In genomic region chr2:163636057-163636456, GRCm38 (mm10) we compare ENCODE assay signal across 26 mouse cellular contexts.
"Had no signal": no experiment of that assay in that cellular context is flagged by ENCODE, and none has a peak within 500 bp of the region (broad histone marks: within the 10 kb centered on the region; RNA-seq: fewer than 3 reads in every experiment).

No protein-coding gene starts in this region.

- DNase-seq: cerebellum, adult 9-10 months; cerebellum, adult 9-11 months; cerebellum, postnatal 10 days; cerebellum, postnatal 14 days; cerebellum, postnatal 25 days; cerebellum, postnatal 36 days; embryo, embryonic 11 days; forebrain, postnatal 0 days; gastrocnemius, adult 2 months; gastrocnemius, postnatal 10 days; gastrocnemius, postnatal 14 days; gastrocnemius, postnatal 25 days; gastrocnemius, postnatal 36 days; heart, adult 18-20 months; heart, adult 2 months had no signal

- H3K27ac ChIP-seq: embryonic facial prominence, embryonic 10.5 days; embryonic facial prominence, embryonic 12.5 days; embryonic facial prominence, embryonic 13.5 days; embryonic facial prominence, embryonic 15.5 days; forebrain, embryonic 10.5 days; forebrain, embryonic 12.5 days; forebrain, embryonic 13.5 days; forebrain, embryonic 15.5 days; gastrocnemius, adult 2 months; heart, adult 2 months had no signal

- H3K4me1 ChIP-seq: embryonic facial prominence, embryonic 12.5 days; embryonic facial prominence, embryonic 13.5 days; embryonic facial prominence, embryonic 15.5 days; forebrain, embryonic 10.5 days; forebrain, embryonic 13.5 days; forebrain, embryonic 15.5 days had no signal

- H3K9me3 ChIP-seq: embryonic facial prominence, embryonic 10.5 days; embryonic facial prominence, embryonic 12.5 days; embryonic facial prominence, embryonic 13.5 days; embryonic facial prominence, embryonic 15.5 days; forebrain, embryonic 10.5 days; forebrain, embryonic 12.5 days; forebrain, embryonic 13.5 days; forebrain, embryonic 15.5 days had no signal

- H3K9ac ChIP-seq: embryonic facial prominence, embryonic 12.5 days; embryonic facial prominence, embryonic 13.5 days; embryonic facial prominence, embryonic 15.5 days; forebrain, embryonic 12.5 days; forebrain, embryonic 13.5 days; forebrain, embryonic 15.5 days; forebrain, postnatal 0 days had no signal

- H3K27me3 ChIP-seq: embryonic facial prominence, embryonic 12.5 days; embryonic facial prominence, embryonic 13.5 days; embryonic facial prominence, embryonic 15.5 days; forebrain, embryonic 12.5 days; forebrain, embryonic 13.5 days; forebrain, embryonic 15.5 days had no signal

- H3K4me3 ChIP-seq: embryonic facial prominence, embryonic 10.5 days; embryonic facial prominence, embryonic 12.5 days; embryonic facial prominence, embryonic 13.5 days; embryonic facial prominence, embryonic 15.5 days; erythroblast, embryonic 14.5 days; forebrain, embryonic 10.5 days; forebrain, embryonic 12.5 days; forebrain, embryonic 13.5 days; forebrain, embryonic 15.5 days; heart, adult 2 months had no signal

- H3K4me2 ChIP-seq: embryonic facial prominence, embryonic 12.5 days; embryonic facial prominence, embryonic 13.5 days; embryonic facial prominence, embryonic 15.5 days; forebrain, embryonic 12.5 days; forebrain, embryonic 13.5 days; forebrain, embryonic 15.5 days had no signal

- ATAC-seq: forebrain, embryonic 13.5 days; forebrain, embryonic 14.5 days; forebrain, embryonic 15.5 days; forebrain, embryonic 16.5 days; forebrain, postnatal 0 days had no signal
